In the genomic region with DNA sequence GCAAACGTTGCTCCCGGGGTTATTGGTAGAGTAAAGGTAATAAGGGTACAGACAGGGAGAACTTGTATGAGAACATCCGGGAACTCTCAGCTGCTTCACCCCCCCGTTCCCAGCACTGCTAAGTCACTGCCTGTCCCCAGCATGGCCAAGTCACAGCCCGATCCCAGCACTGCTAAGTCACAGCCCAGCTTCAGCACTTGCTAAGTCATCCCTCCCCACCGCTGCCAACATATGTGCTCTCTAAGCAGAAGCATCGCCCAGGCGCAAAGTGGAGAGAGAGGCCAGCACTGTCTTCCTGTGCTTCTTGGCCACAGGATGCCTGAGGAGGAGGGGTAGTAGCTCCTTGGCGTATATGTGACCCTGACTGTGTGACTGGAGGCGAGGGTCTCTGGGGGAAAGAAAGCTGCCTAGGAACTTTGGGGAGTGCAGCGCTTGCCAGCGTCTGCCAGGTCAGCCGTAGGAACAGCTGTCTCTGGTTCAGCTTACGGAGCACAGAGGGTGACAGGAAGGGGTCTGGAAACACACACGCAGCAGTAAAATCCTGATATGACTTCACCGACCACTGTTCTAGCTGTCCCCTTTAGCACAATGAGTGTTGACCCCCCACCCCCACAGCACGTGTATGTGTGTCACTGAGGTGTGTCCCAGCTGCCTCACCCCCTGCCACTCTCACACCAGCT, we compare ENCODE assay signal across 8 mouse cellular contexts. TPM values are rescaled to one million over a fixed set of nuclear protein-coding genes. Genes with fewer than 3 reads are reported as not detected.
A peak's percentile ranks its signal among the peaks of the same experiment; 100 is the strongest.
DNase-seq lines count a peak whose midpoint lies in the region; ATAC-seq and TF ChIP-seq lines count a peak whose summit lies in the region.

No protein-coding gene starts in this region.

- H3K36me3 ChIP-seq in midbrain, embryonic 10.5 days: no peaks in the 10 kb centered on the region
- H3K36me3 ChIP-seq in midbrain, embryonic 11.5 days (ENCODE audit: control insufficient read depth, insufficient read depth, low read length): no peaks in the 10 kb centered on the region; the same call in 1 of the 2 replicates
- no peaks in the 10 kb centered on the region for H3K36me3 ChIP-seq in heart, postnatal 0 days (replicated peaks; ENCODE audit: control insufficient read depth, insufficient read depth, low read length)
- H3K36me3 ChIP-seq in macrophage (ENCODE audit: inconsistent target): peaks cover 52% of the 10 kb centered on the region; the same call in 1 of the 2 replicates
- H3K36me3 ChIP-seq in forebrain, embryonic 10.5 days (replicated peaks): peaks cover 2% of the 10 kb centered on the region; the same call in 1 of the 2 replicates
- H3K36me3 ChIP-seq in forebrain, embryonic 16.5 days (ENCODE audit: control insufficient read depth, insufficient read depth): no peaks in the 10 kb centered on the region
- H3K36me3 ChIP-seq in forebrain, embryonic 14.5 days (ENCODE audit: control insufficient read depth, insufficient read depth, low read length): 0 out of 2 replicates have a peak, but pooled peaks cover 10% of the 10 kb centered on the region

- no peak for ATAC-seq in midbrain, embryonic 11.5 days (ENCODE audit: low FRiP score)
- ATAC-seq in heart, postnatal 0 days (ENCODE audit: insufficient read depth, low read depth): peak; percentile 81
- no peak for ATAC-seq in forebrain, embryonic 16.5 days
- ATAC-seq in forebrain, embryonic 14.5 days: no peak

- 69% methylated on average over 17 of the region's 17 CpGs for whole genome bisulfite sequencing in midbrain, embryonic 10.5 days
- 63% methylated on average over 17 of the region's 17 CpGs for WGBS in midbrain, embryonic 11.5 days
- 35% methylated on average over 17 of the region's 17 CpGs for WGBS in heart, postnatal 0 days
- WGBS in macrophage (ENCODE audit: missing documents): 26% methylated on average over 17 of the region's 17 CpGs
- WGBS in forebrain, embryonic 10.5 days: 71% methylated on average over 17 of the region's 17 CpGs
- WGBS in forebrain, embryonic 16.5 days: 68% methylated on average over 17 of the region's 17 CpGs
- 67% methylated on average over 17 of the region's 17 CpGs for WGBS in forebrain, embryonic 14.5 days

- no peaks in the 10 kb centered on the region for H3K27me3 ChIP-seq in midbrain, embryonic 10.5 days (ENCODE audit: low read depth, poor library complexity, severe bottlenecking)
- no peaks in the 10 kb centered on the region for H3K27me3 ChIP-seq in midbrain, embryonic 11.5 days (ENCODE audit: control insufficient read depth, insufficient read depth, low read length)
- H3K27me3 ChIP-seq in heart, postnatal 0 days (ENCODE audit: control insufficient read depth, insufficient read depth, low read length): no peaks in the 10 kb centered on the region
- H3K27me3 ChIP-seq in forebrain, embryonic 10.5 days (ENCODE audit: poor library complexity, severe bottlenecking): no peaks in the 10 kb centered on the region
- H3K27me3 ChIP-seq in forebrain, embryonic 16.5 days (replicated peaks; ENCODE audit: control insufficient read depth, insufficient read depth, low read length): no peaks in the 10 kb centered on the region
- no peaks in the 10 kb centered on the region for H3K27me3 ChIP-seq in forebrain, embryonic 14.5 days (replicated peaks; ENCODE audit: control insufficient read depth, insufficient read depth, low read length)

- no peak overlapping the region for H3K4me3 ChIP-seq in midbrain, embryonic 10.5 days
- no peak overlapping the region for H3K4me3 ChIP-seq in midbrain, embryonic 11.5 days (ENCODE audit: low read depth, low read length)
- H3K4me3 ChIP-seq in gastrocnemius, adult 2 months: peak overlapping the region; percentile 73
- H3K4me3 ChIP-seq in heart, postnatal 0 days (ENCODE audit: low read depth, low read length): no peak overlapping the region
- no peak overlapping the region for H3K4me3 ChIP-seq in macrophage (ENCODE audit: inconsistent target)
- no peak overlapping the region for H3K4me3 ChIP-seq in forebrain, embryonic 10.5 days
- H3K4me3 ChIP-seq in forebrain, embryonic 16.5 days (replicated peaks; ENCODE audit: low read length): no peak overlapping the region
- no peak overlapping the region for H3K4me3 ChIP-seq in forebrain, embryonic 14.5 days (ENCODE audit: low read depth, low read length)

- no peak for TF ChIP-seq EP300 in heart, postnatal 0 days (IDR thresholded peaks at IDR 0.05; ENCODE audit: low read depth)

- H3K9me3 ChIP-seq in midbrain, embryonic 10.5 days (replicated peaks): no peaks in the 10 kb centered on the region
- no peaks in the 10 kb centered on the region for H3K9me3 ChIP-seq in midbrain, embryonic 11.5 days (ENCODE audit: control insufficient read depth, low read length)
- no peaks in the 10 kb centered on the region for H3K9me3 ChIP-seq in heart, postnatal 0 days (replicated peaks; ENCODE audit: control insufficient read depth, low read length)
- H3K9me3 ChIP-seq in forebrain, embryonic 10.5 days: no peaks in the 10 kb centered on the region
- no peaks in the 10 kb centered on the region for H3K9me3 ChIP-seq in forebrain, embryonic 16.5 days (ENCODE audit: control insufficient read depth, low read length)
- H3K9me3 ChIP-seq in forebrain, embryonic 14.5 days (replicated peaks; ENCODE audit: control insufficient read depth, low read length): no peaks in the 10 kb centered on the region

- H3K79me2 ChIP-seq in macrophage (ENCODE audit: inconsistent target): no peaks in the 10 kb centered on the region

- no peak overlapping the region for H3K9ac ChIP-seq in midbrain, embryonic 11.5 days (ENCODE audit: low read length)
- H3K9ac ChIP-seq in heart, postnatal 0 days (replicated peaks; ENCODE audit: low read depth, low read length): no peak overlapping the region
- no peak overlapping the region for H3K9ac ChIP-seq in forebrain, embryonic 16.5 days (replicated peaks; ENCODE audit: low read depth, low read length)
- H3K9ac ChIP-seq in forebrain, embryonic 14.5 days (ENCODE audit: low read length): no peak overlapping the region

- TF ChIP-seq CTCF in gastrocnemius, adult 2 months (IDR thresholded peaks at IDR 0.05): no peak
- TF ChIP-seq CTCF in heart, postnatal 0 days (IDR thresholded peaks at IDR 0.05; ENCODE audit: low read depth): no peak

- peak overlapping the region; percentile 34; the same call in 1 of the 2 replicates for H3K27ac ChIP-seq in midbrain, embryonic 10.5 days (replicated peaks)
- no peak overlapping the region for H3K27ac ChIP-seq in midbrain, embryonic 11.5 days (ENCODE audit: low read depth, low read length)
- peak overlapping the region; percentile 94 for H3K27ac ChIP-seq in gastrocnemius, adult 2 months
- H3K27ac ChIP-seq in heart, postnatal 0 days (ENCODE audit: low read depth): no peak overlapping the region
- H3K27ac ChIP-seq in macrophage: 0 out of 2 replicates have a peak overlapping the region, but pooled peaks have one; percentile 10
- no peak overlapping the region for H3K27ac ChIP-seq in forebrain, embryonic 10.5 days
- no peak overlapping the region for H3K27ac ChIP-seq in forebrain, embryonic 16.5 days (ENCODE audit: low read length)
- H3K27ac ChIP-seq in forebrain, embryonic 14.5 days (ENCODE audit: low read depth, low read length): no peak overlapping the region

- DNase-seq in midbrain, embryonic 10.5 days (ENCODE audit: low spot score): no peak
- no peak for DNase-seq in midbrain, embryonic 11.5 days (ENCODE audit: low spot score, missing footprints)
- peak; percentile 91 for DNase-seq in gastrocnemius, adult 2 months
- peak; percentile 61 for DNase-seq in heart, postnatal 0 days (ENCODE audit: low spot score)
- no peak for DNase-seq in forebrain, embryonic 10.5 days (ENCODE audit: extremely low spot score, low spot score)
- DNase-seq in forebrain, embryonic 14.5 days (ENCODE audit: low spot score): no peak

- intact Hi-C loops in gastrocnemius, adult 2 months (cut with DNase I): no loop called here

- peaks cover 12% of the 10 kb centered on the region for H3K4me1 ChIP-seq in midbrain, embryonic 10.5 days
- no peaks in the 10 kb centered on the region for H3K4me1 ChIP-seq in midbrain, embryonic 11.5 days (ENCODE audit: control insufficient read depth, insufficient read depth, low read length)
- no peaks in the 10 kb centered on the region for H3K4me1 ChIP-seq in heart, postnatal 0 days (ENCODE audit: control insufficient read depth, insufficient read depth)
- H3K4me1 ChIP-seq in forebrain, embryonic 10.5 days: peaks cover 16% of the 10 kb centered on the region
- no peaks in the 10 kb centered on the region for H3K4me1 ChIP-seq in forebrain, embryonic 16.5 days (replicated peaks; ENCODE audit: control insufficient read depth, insufficient read depth, low read length)
- H3K4me1 ChIP-seq in forebrain, embryonic 14.5 days (ENCODE audit: control insufficient read depth, insufficient read depth, low read length): no peaks in the 10 kb centered on the region

- no peak overlapping the region for H3K4me2 ChIP-seq in midbrain, embryonic 11.5 days
- peak overlapping the region; percentile 21; the same call in 1 of the 2 replicates for H3K4me2 ChIP-seq in heart, postnatal 0 days (ENCODE audit: low read depth, low read length)
- no peak overlapping the region for H3K4me2 ChIP-seq in forebrain, embryonic 16.5 days (ENCODE audit: low read length)
- no peak overlapping the region for H3K4me2 ChIP-seq in forebrain, embryonic 14.5 days (ENCODE audit: low read length)

RNA-seq across cellular contexts. Expression of gene Pfkfb4, which starts 18.2 kb away (rescaled TPM):
- polyA plus RNA-seq in midbrain, embryonic 10.5 days (2016; fragmentation: Nextera tagmentation; extraction: Ambion mirVana): 11.9 and 13.9 TPM in 2 replicates
- 7.7 and 10.5 TPM in 2 replicates for polyA plus RNA-seq in midbrain, embryonic 11.5 days (2014; fragmentation: Nextera tagmentation; extraction: Ambion mirVana)
- 10 to 100 TPM; 26.4 to 58.3 TPM for total RNA-seq in gastrocnemius, adult 2 months (2021)
- total RNA-seq in heart, postnatal 0 days (2014; rRNA removed; ENCODE audit: low replicate concordance): 4.0 and 7.6 TPM in 2 replicates
- polyA plus RNA-seq in heart, postnatal 0 days (2015; fragmentation: Nextera tagmentation; extraction: Ambion mirVana): 2.3 and 3.1 TPM in 2 replicates
- 100 to 1,000 TPM in 9 of 26 experiments, 10 to 100 TPM in 17; 14.3 to 122 (median 67.8) TPM for total RNA-seq in macrophage (2018; cell fraction: chromatin; rRNA removed)
- 10 to 100 TPM in 25 of 26 experiments, 1 to 10 TPM in 1; 8.1 to 32.4 (median 22.6) TPM for total RNA-seq in macrophage (2018; cell fraction: cytosol; rRNA removed)
- total RNA-seq in macrophage (2018; cell fraction: nucleus; rRNA removed): 10 to 100 TPM; 10.2 to 71.3 (median 41.0) TPM
- 23.2 to 27.5 TPM (median 24.0 TPM) in 3 replicates for polyA plus RNA-seq in macrophage (2018)
- polyA plus RNA-seq in forebrain, embryonic 10.5 days (2016; fragmentation: Nextera tagmentation; extraction: Ambion mirVana): 10.5 and 12.4 TPM in 2 replicates
- 27.0 and 34.0 TPM in 2 replicates for polyA plus RNA-seq in forebrain, embryonic 16.5 days (2015; fragmentation: Nextera tagmentation; extraction: Ambion mirVana)
- 16.0 and 20.8 TPM in 2 replicates for polyA plus RNA-seq in forebrain, embryonic 14.5 days (2014; fragmentation: Nextera tagmentation; extraction: Ambion mirVana)

RNA-seq across cellular contexts. Expression of gene Ucn2, which starts 24.0 kb away (rescaled TPM):
- polyA plus RNA-seq in midbrain, embryonic 10.5 days (2016; fragmentation: Nextera tagmentation; extraction: Ambion mirVana): not detected in 2 replicates
- polyA plus RNA-seq in midbrain, embryonic 11.5 days (2014; fragmentation: Nextera tagmentation; extraction: Ambion mirVana): 0.15 TPM in 1 of 2 replicates, not detected in the other
- 1 to 10 TPM in 1 of 2 experiments, under 1 TPM in 1; 0.47 to 1.1 TPM for total RNA-seq in gastrocnemius, adult 2 months (2021)
- total RNA-seq in heart, postnatal 0 days (2014; rRNA removed; ENCODE audit: low replicate concordance): not detected in 2 replicates
- not detected in 2 replicates for polyA plus RNA-seq in heart, postnatal 0 days (2015; fragmentation: Nextera tagmentation; extraction: Ambion mirVana)
- under 1 TPM in 1 of 26 experiments, not detected in 25; 0.55 TPM for total RNA-seq in macrophage (2018; cell fraction: chromatin; rRNA removed)
- not detected for total RNA-seq in macrophage (2018; cell fraction: cytosol; rRNA removed)
- total RNA-seq in macrophage (2018; cell fraction: nucleus; rRNA removed): under 1 TPM in 1 of 26 experiments, not detected in 25; 0.52 TPM
- not detected in 3 replicates for polyA plus RNA-seq in macrophage (2018)
- not detected in 2 replicates for polyA plus RNA-seq in forebrain, embryonic 10.5 days (2016; fragmentation: Nextera tagmentation; extraction: Ambion mirVana)
- polyA plus RNA-seq in forebrain, embryonic 16.5 days (2015; fragmentation: Nextera tagmentation; extraction: Ambion mirVana): not detected in 2 replicates
- polyA plus RNA-seq in forebrain, embryonic 14.5 days (2014; fragmentation: Nextera tagmentation; extraction: Ambion mirVana): 0.15 and 0.25 TPM in 2 replicates

RNA-seq across cellular contexts. Expression of gene Shisa5, which starts 28.6 kb away (rescaled TPM):
- 32.9 and 37.2 TPM in 2 replicates for polyA plus RNA-seq in midbrain, embryonic 10.5 days (2016; fragmentation: Nextera tagmentation; extraction: Ambion mirVana)
- 27.1 and 29.9 TPM in 2 replicates for polyA plus RNA-seq in midbrain, embryonic 11.5 days (2014; fragmentation: Nextera tagmentation; extraction: Ambion mirVana)
- 10 to 100 TPM; 15.9 to 17.0 TPM for total RNA-seq in gastrocnemius, adult 2 months (2021)
- 76.9 and 102 TPM in 2 replicates for total RNA-seq in heart, postnatal 0 days (2014; rRNA removed; ENCODE audit: low replicate concordance)
- polyA plus RNA-seq in heart, postnatal 0 days (2015; fragmentation: Nextera tagmentation; extraction: Ambion mirVana): 49.0 and 51.8 TPM in 2 replicates
- total RNA-seq in macrophage (2018; cell fraction: chromatin; rRNA removed): 100 to 1,000 TPM in 11 of 26 experiments, 10 to 100 TPM in 15; 37.8 to 248 (median 84.3) TPM
- total RNA-seq in macrophage (2018; cell fraction: cytosol; rRNA removed): 100 to 1,000 TPM; 280 to 394 (median 346) TPM
- 100 to 1,000 TPM; 148 to 355 (median 263) TPM for total RNA-seq in macrophage (2018; cell fraction: nucleus; rRNA removed)
- polyA plus RNA-seq in macrophage (2018): 392 to 901 TPM (median 421 TPM) in 3 replicates
- 29.7 and 31.5 TPM in 2 replicates for polyA plus RNA-seq in forebrain, embryonic 10.5 days (2016; fragmentation: Nextera tagmentation; extraction: Ambion mirVana)
- polyA plus RNA-seq in forebrain, embryonic 16.5 days (2015; fragmentation: Nextera tagmentation; extraction: Ambion mirVana): 52.4 and 52.7 TPM in 2 replicates
- polyA plus RNA-seq in forebrain, embryonic 14.5 days (2014; fragmentation: Nextera tagmentation; extraction: Ambion mirVana): 40.8 and 48.9 TPM in 2 replicates

RNA-seq across cellular contexts. Expression of gene Trex1, which starts 49.8 kb away (rescaled TPM):
- 7.5 and 10.1 TPM in 2 replicates for polyA plus RNA-seq in midbrain, embryonic 10.5 days (2016; fragmentation: Nextera tagmentation; extraction: Ambion mirVana)
- polyA plus RNA-seq in midbrain, embryonic 11.5 days (2014; fragmentation: Nextera tagmentation; extraction: Ambion mirVana): 7.1 and 7.3 TPM in 2 replicates
- 10 to 100 TPM; 13.2 TPM for total RNA-seq in gastrocnemius, adult 2 months (2021)
- total RNA-seq in heart, postnatal 0 days (2014; rRNA removed; ENCODE audit: low replicate concordance): 21.6 and 44.2 TPM in 2 replicates
- polyA plus RNA-seq in heart, postnatal 0 days (2015; fragmentation: Nextera tagmentation; extraction: Ambion mirVana): 14.5 and 14.6 TPM in 2 replicates
- total RNA-seq in macrophage (2018; cell fraction: chromatin; rRNA removed): 100 to 1,000 TPM in 6 of 26 experiments, 10 to 100 TPM in 20; 13.2 to 148 (median 71.9) TPM
- total RNA-seq in macrophage (2018; cell fraction: cytosol; rRNA removed): 100 to 1,000 TPM; 110 to 746 (median 420) TPM
- 100 to 1,000 TPM in 20 of 26 experiments, 10 to 100 TPM in 6; 43.6 to 424 (median 173) TPM for total RNA-seq in macrophage (2018; cell fraction: nucleus; rRNA removed)
- 60.4 to 194 TPM (median 98.8 TPM) in 3 replicates for polyA plus RNA-seq in macrophage (2018)
- 7.6 and 9.1 TPM in 2 replicates for polyA plus RNA-seq in forebrain, embryonic 10.5 days (2016; fragmentation: Nextera tagmentation; extraction: Ambion mirVana)
- polyA plus RNA-seq in forebrain, embryonic 16.5 days (2015; fragmentation: Nextera tagmentation; extraction: Ambion mirVana): 16.1 and 17.9 TPM in 2 replicates
- 11.1 and 11.9 TPM in 2 replicates for polyA plus RNA-seq in forebrain, embryonic 14.5 days (2014; fragmentation: Nextera tagmentation; extraction: Ambion mirVana)

RNA-seq across cellular contexts. Expression of gene Col7a1, which starts 56.4 kb away (rescaled TPM):
- 2.3 and 2.4 TPM in 2 replicates for polyA plus RNA-seq in midbrain, embryonic 10.5 days (2016; fragmentation: Nextera tagmentation; extraction: Ambion mirVana)
- polyA plus RNA-seq in midbrain, embryonic 11.5 days (2014; fragmentation: Nextera tagmentation; extraction: Ambion mirVana): 1.1 and 2.2 TPM in 2 replicates
- 1 to 10 TPM in 1 of 2 experiments, under 1 TPM in 1; 0.95 to 3.0 TPM for total RNA-seq in gastrocnemius, adult 2 months (2021)
- 0.58 and 1.3 TPM in 2 replicates for total RNA-seq in heart, postnatal 0 days (2014; rRNA removed; ENCODE audit: low replicate concordance)
- polyA plus RNA-seq in heart, postnatal 0 days (2015; fragmentation: Nextera tagmentation; extraction: Ambion mirVana): 0.47 and 0.57 TPM in 2 replicates
- total RNA-seq in macrophage (2018; cell fraction: chromatin; rRNA removed): 10 to 100 TPM in 3 of 26 experiments, 1 to 10 TPM in 23; 2.1 to 15.7 (median 4.8) TPM
- under 1 TPM in 22 of 26 experiments, not detected in 4; under 0.01 to 0.51 (median 0.15) TPM for total RNA-seq in macrophage (2018; cell fraction: cytosol; rRNA removed)
- 1 to 10 TPM in 13 of 26 experiments, under 1 TPM in 13; 0.10 to 2.9 (median 1.0) TPM for total RNA-seq in macrophage (2018; cell fraction: nucleus; rRNA removed)
- polyA plus RNA-seq in macrophage (2018): 0.11 to 0.42 TPM (median 0.14 TPM) in 3 replicates
- 1.5 and 2.3 TPM in 2 replicates for polyA plus RNA-seq in forebrain, embryonic 10.5 days (2016; fragmentation: Nextera tagmentation; extraction: Ambion mirVana)
- 1.5 and 2.0 TPM in 2 replicates for polyA plus RNA-seq in forebrain, embryonic 16.5 days (2015; fragmentation: Nextera tagmentation; extraction: Ambion mirVana)
- polyA plus RNA-seq in forebrain, embryonic 14.5 days (2014; fragmentation: Nextera tagmentation; extraction: Ambion mirVana): 1.1 and 1.2 TPM in 2 replicates

Comparison
In these comparisons a context has a peak if more than half of its experiments do, and no peak if none do; other contexts are left out.
1. H3K27ac ChIP-seq: peak in midbrain, embryonic 10.5 days (single experiment), gastrocnemius, adult 2 months (single experiment) and macrophage (single experiment); none in midbrain, embryonic 11.5 days (single experiment), heart, postnatal 0 days (single experiment), forebrain, embryonic 10.5 days (single experiment), forebrain, embryonic 16.5 days (single experiment) and forebrain, embryonic 14.5 days (single experiment).
2. DNase-seq: peak in gastrocnemius, adult 2 months (single experiment) and heart, postnatal 0 days (single experiment); none in midbrain, embryonic 10.5 days (single experiment), midbrain, embryonic 11.5 days (single experiment), forebrain, embryonic 10.5 days (single experiment) and forebrain, embryonic 14.5 days (single experiment).